Mouse (Mus musculus) G1E (cell line): ENCODE measurements around the gene Snx30.

Source experiments
- CTCF ChIP-seq: IDR thresholded peaks from 2 replicates; pipeline ENCODE4 v1.5.1; 2012; ENCODE audit warnings: low read depth, low read length, inconsistent platforms, mixed read lengths
- GATA1 ChIP-seq: IDR thresholded peaks from 2 replicates; pipeline ENCODE4 v1.6.1; 2012; ENCODE audit warnings: borderline replicate concordance, low read length, inconsistent platforms, mixed read lengths
- GATA2 ChIP-seq: IDR thresholded peaks from 2 replicates; pipeline ENCODE4 v1.6.1; 2012; ENCODE audit warnings: low read depth, low read length, inconsistent platforms, borderline replicate concordance
- POLR2AphosphoS5 ChIP-seq: IDR thresholded peaks from 2 replicates; pipeline ENCODE4 v1.6.1; 2012; ENCODE audit warnings: low read depth, low read length, inconsistent platforms; ENCODE audit not compliant: insufficient replicate concordance
- TAL1 ChIP-seq: conservative IDR thresholded peaks from 2 replicates; pipeline ENCODE4 v1.6.1; 2012; ENCODE audit warnings: low read depth, low read length, inconsistent platforms, mixed read lengths

DNA sequence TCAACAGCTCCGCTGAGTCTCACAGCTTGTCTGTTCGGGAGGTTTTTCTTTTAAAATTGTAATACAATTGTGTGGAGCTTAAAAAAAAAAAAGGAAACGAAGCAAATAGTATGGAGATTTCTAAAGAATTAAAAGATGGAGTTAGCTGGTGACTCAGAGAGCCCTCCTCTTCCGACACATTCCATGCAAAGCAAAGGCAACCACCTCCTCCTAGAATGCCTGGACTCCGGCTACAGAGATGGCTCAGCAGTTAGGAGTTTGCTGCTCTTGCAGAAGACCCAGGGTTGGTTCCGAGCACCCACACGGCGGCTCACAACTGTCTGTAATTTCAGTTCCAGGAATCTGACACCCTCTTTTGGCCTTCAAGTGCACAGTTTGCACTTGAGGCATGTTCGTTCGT lies 12.9 kb downstream of the Snx30 start:
- TF ChIP-seq CTCF, result no peak
- no peak for TF ChIP-seq GATA1
- TF ChIP-seq TAL1, result no peak
- TF ChIP-seq POLR2AphosphoS5, result no peak
- TF ChIP-seq GATA2, result no peak
